Mouse (Mus musculus): ENCODE results near the gene Tbx20. TPM values are rescaled to one million over a fixed set of nuclear protein-coding genes. Genes with fewer than 3 reads are reported as not detected.

Tbx20 gene
- polyA plus RNA-seq, 1 experiment = not detected

DNA sequence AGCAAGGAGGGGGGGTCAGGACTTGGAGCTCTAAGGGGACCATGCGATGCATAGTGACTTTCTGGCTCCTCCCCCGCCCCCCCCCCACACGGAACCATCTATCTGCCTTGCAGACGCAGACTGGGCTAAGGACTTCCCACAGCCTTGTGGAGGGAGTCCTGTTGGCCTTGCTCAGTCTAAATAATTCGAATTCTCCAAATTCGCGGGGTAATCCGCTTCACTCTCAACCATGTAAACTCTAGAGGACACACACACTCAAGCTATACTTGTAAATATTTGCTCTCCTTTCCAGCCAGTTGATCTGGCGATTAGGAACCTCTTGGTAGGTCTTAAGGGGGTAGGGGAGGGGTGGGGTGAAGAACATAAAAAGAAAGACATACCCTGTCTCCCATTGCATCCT, 898 bp upstream of the Tbx20 start:
- TF ChIP-seq POLR2A (IDR thresholded peaks at IDR 0.05; ENCODE audit: low read depth, low read length) = no peak
- TF ChIP-seq CTCF (IDR thresholded peaks at IDR 0.05; ENCODE audit: extremely low read depth, insufficient read length, insufficient replicate concordance, low read depth, low read length) = no peak
- Histone ChIP-seq H3K27ac (ENCODE audit: insufficient read depth, low read depth, low read length) (no peak overlapping the region), H3K36me3 (ENCODE audit: control insufficient read depth, insufficient read depth, low read length) (no peaks in the 10 kb centered on the region), H3K27me3 (ENCODE audit: control insufficient read depth, insufficient read depth, low read length) (peaks cover 78% of the 10 kb centered on the region), H3K4me3 (ENCODE audit: low read depth, low read length) (no peak overlapping the region), H3K4me1 (ENCODE audit: control insufficient read depth, insufficient read depth, insufficient read length, low read length) (peaks cover 10% of the 10 kb centered on the region)
- WGBS = 2% methylated on average over 9 of the region's 9 CpGs

DNA sequence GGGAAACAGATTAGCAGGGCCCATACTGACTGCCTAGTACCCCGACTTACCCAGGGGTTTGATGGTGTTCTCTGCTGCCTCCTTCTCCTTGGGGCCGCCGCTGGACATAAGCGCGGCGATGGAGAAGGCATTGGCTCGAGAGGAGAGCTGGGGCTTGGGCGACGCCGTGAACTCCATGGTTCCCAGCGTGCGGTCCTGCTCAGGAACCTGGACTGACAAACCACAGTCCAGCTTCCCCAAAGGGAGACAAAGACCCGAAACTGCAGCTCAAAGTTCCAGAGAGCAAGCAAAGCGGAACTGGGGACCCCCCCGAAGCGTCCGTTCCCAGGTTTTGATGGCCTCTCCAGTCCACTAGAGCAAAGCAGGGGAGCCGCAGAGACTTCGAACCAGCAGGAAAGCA, 434 bp downstream of the Tbx20 start:
- 3% methylated on average over 19 of the region's 19 CpGs for WGBS
- no peak overlapping the region for H3K4me3 ChIP-seq (ENCODE audit: low read depth, low read length)
- no peaks in the 10 kb centered on the region for H3K36me3 ChIP-seq (ENCODE audit: control insufficient read depth, insufficient read depth, low read length)
- no peak for TF ChIP-seq POLR2A (IDR thresholded peaks at IDR 0.05; ENCODE audit: low read depth, low read length)
- H3K27ac ChIP-seq (ENCODE audit: insufficient read depth, low read depth, low read length) = no peak overlapping the region
- H3K27me3 ChIP-seq (ENCODE audit: control insufficient read depth, insufficient read depth, low read length) = peaks cover 77% of the 10 kb centered on the region
- peaks cover 11% of the 10 kb centered on the region for H3K4me1 ChIP-seq (ENCODE audit: control insufficient read depth, insufficient read depth, insufficient read length, low read length)

DNA sequence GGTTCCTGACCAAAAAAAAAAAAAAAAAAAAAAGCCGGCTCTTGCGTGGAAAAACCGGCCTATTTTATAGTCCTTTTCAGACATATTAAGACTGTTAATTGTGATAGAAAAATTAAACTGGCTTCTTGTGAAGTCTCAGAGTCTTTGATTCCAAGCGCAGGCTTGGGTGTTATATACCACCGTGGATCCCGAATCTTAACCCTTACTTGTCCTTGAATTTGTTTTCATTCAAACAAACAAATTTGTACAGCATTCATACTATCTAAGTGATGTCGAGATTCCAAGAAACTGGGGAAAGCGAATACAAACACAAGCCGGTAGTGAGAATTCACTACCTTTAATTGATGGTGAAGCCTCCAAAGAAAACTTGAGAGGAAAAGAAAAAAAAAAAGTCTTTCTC, 932 bp downstream of the Tbx20 start:
- H3K36me3 ChIP-seq (ENCODE audit: control insufficient read depth, insufficient read depth, low read length) = no peaks in the 10 kb centered on the region
- 6% methylated on average over 9 of the region's 9 CpGs for WGBS
- peaks cover 11% of the 10 kb centered on the region for H3K4me1 ChIP-seq (ENCODE audit: control insufficient read depth, insufficient read depth, insufficient read length, low read length)
- no peak overlapping the region for H3K27ac ChIP-seq (ENCODE audit: insufficient read depth, low read depth, low read length)
- TF ChIP-seq POLR2A (IDR thresholded peaks at IDR 0.05; ENCODE audit: low read depth, low read length) = no peak
- TF ChIP-seq CTCF (IDR thresholded peaks at IDR 0.05; ENCODE audit: extremely low read depth, insufficient read length, insufficient replicate concordance, low read depth, low read length) = no peak
- H3K27me3 ChIP-seq (ENCODE audit: control insufficient read depth, insufficient read depth, low read length) = peaks cover 77% of the 10 kb centered on the region
- H3K4me3 ChIP-seq (ENCODE audit: low read depth, low read length) = no peak overlapping the region

DNA sequence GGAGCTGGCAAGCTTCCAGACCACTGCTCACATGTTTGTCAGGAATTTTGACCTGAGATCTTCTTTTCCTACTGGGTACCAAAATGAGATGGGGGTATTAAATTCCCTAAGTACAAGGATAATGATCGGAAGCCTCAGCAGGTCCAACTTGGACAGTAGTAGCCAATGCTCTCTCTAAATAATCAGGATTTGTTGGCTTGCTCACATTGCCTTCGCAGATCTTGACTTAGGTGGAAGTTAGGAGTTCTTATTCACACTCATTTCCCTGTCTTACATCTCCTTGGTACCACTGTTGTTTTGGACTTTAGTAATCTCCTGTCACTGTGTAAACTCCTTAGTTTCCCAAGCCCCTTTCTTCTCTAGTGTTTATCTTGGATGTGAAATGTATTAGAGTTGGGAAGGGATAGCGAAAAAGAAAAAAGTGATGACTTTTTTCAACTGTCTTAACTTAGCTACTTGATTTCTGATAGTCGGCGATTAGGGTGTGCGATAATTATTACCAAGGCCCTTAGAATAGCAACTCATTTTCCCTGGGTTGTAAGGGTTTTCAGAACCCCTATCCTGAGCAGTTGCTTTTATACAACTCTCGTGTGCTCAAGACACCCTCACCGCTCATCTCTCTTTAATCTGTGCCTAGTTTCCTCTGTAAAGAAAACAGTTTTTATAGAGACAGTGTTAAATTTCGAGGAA, 1.5 kb downstream of the Tbx20 start:
- 18% methylated on average over 9 of the region's 9 CpGs for WGBS

DNA sequence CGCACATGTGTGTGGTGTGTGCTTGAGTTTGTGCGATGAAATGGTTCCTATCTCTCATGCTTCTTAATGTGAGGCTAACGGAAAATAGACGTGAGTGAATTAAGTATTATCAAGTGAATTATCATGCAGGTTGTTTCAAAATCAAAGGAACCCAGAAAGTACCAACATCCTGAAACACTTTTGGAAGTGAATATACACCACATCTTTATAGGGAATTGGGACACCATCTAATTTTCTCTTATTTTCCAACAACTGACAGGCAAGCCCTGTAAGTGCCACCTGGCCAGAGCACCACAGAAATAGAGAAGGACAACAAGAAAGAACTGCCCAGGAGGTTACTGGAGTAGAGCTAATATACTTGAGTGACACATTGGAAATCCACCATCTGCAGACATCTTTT, 2.4 kb downstream of the Tbx20 start:
- no peak for TF ChIP-seq POLR2A (IDR thresholded peaks at IDR 0.05; ENCODE audit: low read depth, low read length)
- no peak for TF ChIP-seq CTCF (IDR thresholded peaks at IDR 0.05; ENCODE audit: extremely low read depth, insufficient read length, insufficient replicate concordance, low read depth, low read length)
- no peaks in the 10 kb centered on the region for H3K36me3 ChIP-seq (ENCODE audit: control insufficient read depth, insufficient read depth, low read length)
- WGBS = 34% methylated on average over 4 of the region's 4 CpGs
- no peak overlapping the region for H3K4me3 ChIP-seq (ENCODE audit: low read depth, low read length)
- peaks cover 11% of the 10 kb centered on the region for H3K4me1 ChIP-seq (ENCODE audit: control insufficient read depth, insufficient read depth, insufficient read length, low read length)
- H3K27ac ChIP-seq (ENCODE audit: insufficient read depth, low read depth, low read length) = no peak overlapping the region
- H3K27me3 ChIP-seq (ENCODE audit: control insufficient read depth, insufficient read depth, low read length) = peaks cover 62% of the 10 kb centered on the region

More for the DNA sequence above, 1.5 kb downstream of the Tbx20 start:
- TF ChIP-seq CTCF (IDR thresholded peaks at IDR 0.05; ENCODE audit: extremely low read depth, insufficient read length, insufficient replicate concordance, low read depth, low read length) = no peak
- TF ChIP-seq POLR2A (IDR thresholded peaks at IDR 0.05; ENCODE audit: low read depth, low read length) = no peak
- Histone ChIP-seq H3K36me3 (ENCODE audit: control insufficient read depth, insufficient read depth, low read length) (no peaks in the 10 kb centered on the region), H3K4me1 (ENCODE audit: control insufficient read depth, insufficient read depth, insufficient read length, low read length) (peaks cover 11% of the 10 kb centered on the region), H3K4me3 (ENCODE audit: low read depth, low read length) (no peak overlapping the region), H3K27me3 (ENCODE audit: control insufficient read depth, insufficient read depth, low read length) (peaks cover 71% of the 10 kb centered on the region), H3K27ac (ENCODE audit: insufficient read depth, low read depth, low read length) (no peak overlapping the region)

DNA sequence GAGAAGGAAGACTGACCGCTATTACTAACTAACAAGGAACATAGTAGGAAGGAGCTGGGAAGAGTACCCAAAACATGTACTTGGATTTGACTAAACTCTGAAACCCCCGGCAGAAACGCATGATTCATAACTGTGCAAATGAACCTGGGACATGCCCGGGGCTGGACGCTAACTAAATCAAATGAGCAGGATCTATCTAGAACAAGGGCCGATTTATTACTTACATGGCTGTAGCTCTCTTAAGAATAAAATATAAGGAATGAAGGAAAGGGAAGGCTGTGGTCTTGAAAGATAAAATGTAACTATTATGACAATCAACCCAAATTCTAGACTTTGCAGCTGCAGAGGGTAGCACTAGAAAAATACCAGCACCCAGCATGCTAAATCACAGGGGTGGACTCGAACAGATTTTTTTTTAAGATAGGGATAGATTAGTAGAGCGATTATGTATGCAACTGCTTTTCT, 3.1 kb downstream of the Tbx20 start:
- TF ChIP-seq CTCF (IDR thresholded peaks at IDR 0.05; ENCODE audit: extremely low read depth, insufficient read length, insufficient replicate concordance, low read depth, low read length) (no peak), POLR2A (IDR thresholded peaks at IDR 0.05; ENCODE audit: low read depth, low read length) (no peak)
- 10% methylated on average over 8 of the region's 8 CpGs for WGBS
- Histone ChIP-seq H3K27ac (ENCODE audit: insufficient read depth, low read depth, low read length) (no peak overlapping the region), H3K4me1 (ENCODE audit: control insufficient read depth, insufficient read depth, insufficient read length, low read length) (peaks cover 11% of the 10 kb centered on the region), H3K4me3 (ENCODE audit: low read depth, low read length) (no peak overlapping the region), H3K27me3 (ENCODE audit: control insufficient read depth, insufficient read depth, low read length) (peaks cover 61% of the 10 kb centered on the region), H3K36me3 (ENCODE audit: control insufficient read depth, insufficient read depth, low read length) (no peaks in the 10 kb centered on the region)

DNA sequence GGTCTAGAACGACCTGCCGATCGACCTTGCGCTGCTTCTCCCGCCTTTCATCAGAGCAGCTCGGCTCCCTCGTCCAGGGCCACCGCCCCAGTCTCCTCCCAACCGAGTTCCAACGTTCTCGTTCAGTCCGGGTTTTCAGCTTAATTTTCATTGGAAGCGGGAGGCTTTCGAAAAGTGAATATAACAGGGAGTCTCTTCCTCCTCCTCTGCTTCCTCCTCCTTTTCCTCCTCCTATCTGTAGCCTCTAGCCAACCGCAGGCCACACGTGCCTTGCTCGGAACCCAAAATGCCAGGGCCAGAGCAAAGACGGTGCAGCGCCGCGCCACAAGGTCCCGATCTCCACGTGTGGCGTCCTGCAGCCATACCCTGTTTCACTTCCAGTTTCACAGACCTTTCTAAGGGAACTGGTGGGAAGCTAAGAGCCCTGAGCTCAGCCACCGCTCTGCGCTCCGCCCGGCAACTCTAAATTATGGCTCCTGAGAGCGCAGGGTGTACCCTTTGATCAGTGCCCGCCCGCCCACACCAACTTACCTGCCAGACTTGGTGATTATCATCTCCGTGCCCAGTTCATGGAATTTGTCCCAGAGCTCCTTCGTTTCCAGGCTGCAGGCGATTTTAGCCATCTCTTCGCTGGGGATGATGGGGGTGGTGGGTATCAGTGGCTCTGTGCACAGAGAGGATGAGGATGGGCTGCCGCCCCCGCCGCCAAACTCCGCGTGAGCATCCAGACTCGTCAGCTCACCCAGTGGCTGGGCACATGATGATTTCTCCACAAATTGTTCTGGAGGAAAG, 3.8 kb downstream of the Tbx20 start:
- Histone ChIP-seq H3K4me3 (ENCODE audit: low read depth, low read length) (peak overlapping the region; percentile 50), H3K4me1 (ENCODE audit: control insufficient read depth, insufficient read depth, insufficient read length, low read length) (peaks cover 11% of the 10 kb centered on the region), H3K36me3 (ENCODE audit: control insufficient read depth, insufficient read depth, low read length) (no peaks in the 10 kb centered on the region), H3K27ac (ENCODE audit: insufficient read depth, low read depth, low read length) (no peak overlapping the region), H3K27me3 (ENCODE audit: control insufficient read depth, insufficient read depth, low read length) (peaks cover 57% of the 10 kb centered on the region)
- WGBS = 1% methylated on average over 41 of the region's 41 CpGs
- no peak for TF ChIP-seq POLR2A (IDR thresholded peaks at IDR 0.05; ENCODE audit: low read depth, low read length)
- no peak for TF ChIP-seq CTCF (IDR thresholded peaks at IDR 0.05; ENCODE audit: extremely low read depth, insufficient read length, insufficient replicate concordance, low read depth, low read length)

Measured in small intestine, adult 2 months (tissue).